Mouse (Mus musculus) brain, embryonic 14.5 days (tissue): ENCODE measurements at regions not wholly inside any gene's neighbourhood (a gene's known extent, or its start where the extent isn't known, plus 50 kb on each side); places are given as distances from the start of the nearest gene placed in this dataset.

Experiments used
- CTCF ChIP-seq: fragments of 200-500 bp; IDR thresholded peaks from 2 replicates; pipeline ENCODE4 v1.5.1; 2012; ENCODE audit warnings: inconsistent platforms, mild to moderate bottlenecking, moderate library complexity, borderline replicate concordance; ENCODE audit not compliant: insufficient read depth, insufficient read length; ENCODE audit errors: extremely low read depth
- POLR2A ChIP-seq: fragments of 200-500 bp; IDR thresholded peaks from 2 replicates; pipeline ENCODE4 v1.6.1; 2012; ENCODE audit warnings: mild to moderate bottlenecking, inconsistent platforms, borderline replicate concordance; ENCODE audit not compliant: poor library complexity, insufficient read depth, insufficient read length, severe bottlenecking; ENCODE audit errors: extremely low read depth

- TF ChIP-seq POLR2A (no peak), CTCF (no peak)
These were observed 142.0 kb downstream of the Sp3 start for GRCm38 (mm10) chr2:72838085-72838727.
